Mouse (Mus musculus) splenic B cell, adult 2 months (primary cell): ENCODE measurements around the gene Tjp1.

Source experiments
- DNase-seq: peaks from one replicate; pipeline ENCODE4 v3.0.0-alpha.2; 2011; ENCODE audit warnings: low read depth, low spot score
- H3K27me3 ChIP-seq: 2 replicates; pipeline ENCODE4 v1.6.1; 2012; ENCODE audit warnings: mild to moderate bottlenecking, low read length, moderate library complexity, mixed read lengths; ENCODE audit not compliant: control insufficient read depth, poor library complexity, insufficient read depth, severe bottlenecking
- H3K36me3 ChIP-seq: 2 replicates; pipeline ENCODE4 v1.6.1; 2012; ENCODE audit warnings: mild to moderate bottlenecking, low read length, moderate library complexity, mixed read lengths; ENCODE audit not compliant: control insufficient read depth, poor library complexity, insufficient read depth, severe bottlenecking

Tjp1 gene

DNA sequence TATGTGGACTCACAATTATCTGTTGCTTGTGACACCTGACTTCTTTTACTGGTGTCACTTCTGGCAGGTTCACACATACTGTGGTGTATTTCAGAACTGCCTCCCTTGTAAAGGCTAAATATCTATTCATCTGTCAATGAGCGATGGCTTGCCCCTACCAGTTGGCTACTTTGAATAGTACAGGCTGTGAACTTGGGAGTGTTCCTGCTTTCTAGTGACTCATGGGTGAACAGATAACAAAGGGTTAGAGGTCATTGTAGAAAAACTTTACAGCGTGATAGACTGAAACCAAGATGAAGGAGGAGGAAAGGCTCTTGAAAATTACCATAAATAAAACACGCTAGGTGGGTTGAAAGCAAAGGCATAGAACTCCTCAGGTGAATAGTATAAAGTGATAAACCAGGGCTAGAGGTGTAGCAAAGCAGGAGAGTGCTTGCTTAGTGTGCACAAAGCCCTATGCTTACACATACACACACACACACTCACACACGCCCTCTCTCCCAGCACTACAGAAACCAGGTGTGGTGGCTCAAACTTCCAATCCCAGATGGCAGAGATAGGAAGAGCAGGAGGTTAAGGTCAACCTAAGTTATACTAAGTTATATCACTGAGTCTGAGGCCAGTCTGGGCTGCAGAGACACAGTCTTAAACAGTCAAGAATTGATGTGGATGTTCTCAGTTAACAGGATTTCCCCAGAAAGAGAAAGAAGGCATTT is 60.1 kb downstream of the Tjp1 start:
- DNase-seq: no peak

DNA sequence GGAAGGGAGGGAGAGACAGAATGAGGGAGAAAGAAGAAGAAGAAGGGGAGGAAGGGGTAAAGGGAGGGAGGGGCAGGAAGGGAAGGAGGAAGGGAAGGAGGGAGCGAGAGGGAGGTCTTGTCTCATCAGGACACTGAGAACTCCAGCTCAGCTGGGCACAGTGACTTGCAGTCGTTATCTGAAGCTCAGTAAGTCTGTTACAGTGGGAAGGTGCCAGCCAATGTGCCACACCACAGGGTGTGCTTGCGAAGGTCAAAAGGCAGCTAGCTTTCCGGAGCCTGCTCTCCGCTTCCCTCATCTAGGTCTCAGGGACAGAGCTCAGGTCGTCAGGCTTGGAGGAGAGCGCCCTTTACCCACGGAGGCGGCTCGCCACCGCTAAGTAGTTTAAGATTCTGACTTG is 61.4 kb downstream of the Tjp1 start:
- no peaks in the 10 kb centered on the region for H3K36me3 ChIP-seq
- no peak for DNase-seq
- H3K27me3 ChIP-seq: no peaks in the 10 kb centered on the region

More for the DNA sequence above, 60.1 kb downstream of the Tjp1 start:
- Histone ChIP-seq H3K36me3 (no peaks in the 10 kb centered on the region), H3K27me3 (no peaks in the 10 kb centered on the region)

- DNase-seq: no peak
- Histone ChIP-seq H3K36me3 (no peaks in the 10 kb centered on the region), H3K27me3 (no peaks in the 10 kb centered on the region)
These were observed 63.0 kb downstream of the Tjp1 start for GRCm38 (mm10) chr7:65464518-65465037.

DNA sequence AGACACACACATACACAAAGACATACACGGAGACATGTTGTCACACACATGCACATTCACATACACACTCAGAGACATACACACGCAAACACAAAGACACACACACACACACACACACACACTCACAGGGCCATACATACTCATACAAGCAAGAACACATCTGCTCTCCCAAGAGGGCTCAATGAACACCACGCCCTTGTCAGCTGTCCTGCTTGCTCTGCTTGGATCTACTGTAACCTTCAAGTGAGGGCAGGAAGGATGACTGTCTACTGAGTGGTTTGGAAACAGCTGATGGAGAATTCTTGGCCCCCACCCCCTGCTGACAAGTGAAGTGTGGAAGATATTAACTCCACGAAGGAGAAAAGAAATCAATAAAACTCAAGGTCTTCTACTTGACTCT is 64.1 kb downstream of the Tjp1 start:
- Histone ChIP-seq H3K36me3 (no peaks in the 10 kb centered on the region), H3K27me3 (no peaks in the 10 kb centered on the region)
- DNase-seq: no peak

DNA sequence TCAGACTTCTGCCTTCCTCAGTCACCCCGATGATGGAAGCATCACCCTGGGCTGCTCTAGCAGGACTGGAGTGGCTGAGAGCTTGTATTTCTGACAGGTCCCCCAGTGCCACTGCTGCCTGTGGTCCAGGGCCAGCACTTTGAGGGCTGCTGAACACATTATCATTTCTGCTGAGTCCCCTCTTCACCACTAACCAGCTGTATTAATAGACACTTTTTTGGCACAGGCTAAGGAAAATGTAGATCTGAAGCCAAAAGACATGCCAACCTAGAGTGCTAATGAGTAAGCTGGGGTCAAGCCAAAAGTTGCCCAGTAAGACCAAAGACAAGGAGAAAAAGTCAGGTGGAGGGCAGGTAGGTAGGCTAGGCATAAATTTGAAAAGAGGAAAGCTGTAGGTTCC is 66.2 kb downstream of the Tjp1 start:
- no peaks in the 10 kb centered on the region for H3K36me3 ChIP-seq
- DNase-seq: no peak
- H3K27me3 ChIP-seq: no peaks in the 10 kb centered on the region

- DNase-seq: no peak
- Histone ChIP-seq H3K27me3 (no peaks in the 10 kb centered on the region), H3K36me3 (no peaks in the 10 kb centered on the region)
These were observed 67.4 kb downstream of the Tjp1 start for GRCm38 (mm10) chr7:65460196-65460595.

DNA sequence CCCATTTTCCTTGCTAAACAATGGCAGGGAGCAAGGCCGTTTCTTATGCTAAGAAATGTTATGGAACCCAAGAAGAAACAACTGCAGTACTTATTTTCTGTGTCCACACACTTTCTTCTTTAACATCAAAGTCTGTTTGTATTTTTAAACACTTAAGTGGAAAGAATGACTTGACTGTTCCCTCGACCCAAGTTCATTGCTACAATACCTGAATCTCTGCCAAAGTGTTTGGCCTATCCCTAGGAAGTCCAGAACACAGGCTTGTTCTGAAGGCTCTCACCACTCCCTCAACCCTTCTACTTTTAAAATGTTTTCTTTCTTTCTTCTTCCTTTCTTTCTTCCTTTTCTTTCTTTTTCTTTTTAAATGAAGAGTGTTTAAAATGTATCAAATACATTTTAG is 71.5 kb downstream of the Tjp1 start:
- DNase-seq: no peak
- Histone ChIP-seq H3K27me3 (no peaks in the 10 kb centered on the region; the same call in 1 of the 2 replicates), H3K36me3 (no peaks in the 10 kb centered on the region)

DNA sequence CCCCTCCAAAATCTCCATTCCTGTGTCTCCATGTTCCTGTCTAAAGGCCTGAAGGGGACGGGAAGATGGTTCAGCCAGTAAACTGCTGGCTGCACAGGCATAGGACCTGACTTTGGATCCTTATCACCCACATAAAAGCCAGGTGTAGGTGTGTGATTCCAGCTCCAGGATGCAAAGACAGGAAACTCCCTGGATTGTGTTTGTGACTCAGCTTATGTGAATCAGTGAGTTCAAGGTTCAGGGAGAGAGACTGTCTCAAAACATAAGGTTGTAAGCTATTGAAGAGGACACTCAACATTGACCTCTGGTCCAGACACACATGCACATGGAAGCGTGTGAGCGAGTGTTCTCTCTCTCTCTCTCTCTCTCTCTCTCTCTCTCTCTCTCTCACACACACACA is 72.4 kb downstream of the Tjp1 start:
- Histone ChIP-seq H3K36me3 (no peaks in the 10 kb centered on the region), H3K27me3 (no peaks in the 10 kb centered on the region; the same call in 1 of the 2 replicates)
- no peak for DNase-seq

- Histone ChIP-seq H3K27me3 (no peaks in the 10 kb centered on the region; the same call in 1 of the 2 replicates), H3K36me3 (no peaks in the 10 kb centered on the region)
- DNase-seq: no peak
These were observed 73.3 kb downstream of the Tjp1 start for GRCm38 (mm10) chr7:65454269-65454668.

DNA sequence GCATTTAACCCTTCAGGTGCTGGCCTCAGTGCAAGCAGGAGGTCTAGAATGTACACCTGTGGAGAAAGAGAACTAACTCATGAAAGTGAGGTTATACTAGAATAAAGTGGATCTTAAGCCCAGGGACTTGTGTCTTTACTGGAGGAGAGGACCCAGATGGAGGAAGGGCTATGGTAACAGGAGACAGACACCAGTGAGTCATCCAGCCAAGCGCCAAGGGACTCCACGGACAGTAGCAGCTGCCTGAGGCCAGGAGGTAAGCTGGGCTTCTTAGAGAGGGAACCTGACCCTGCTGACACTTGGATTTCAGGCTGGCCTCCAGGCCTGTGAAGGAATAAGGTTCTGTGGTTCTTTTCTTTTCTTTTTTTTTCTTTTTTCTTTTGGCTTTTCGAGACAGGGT is 75.3 kb downstream of the Tjp1 start:
- H3K27me3 ChIP-seq: no peaks in the 10 kb centered on the region; the same call in 1 of the 2 replicates
- H3K36me3 ChIP-seq: no peaks in the 10 kb centered on the region
- DNase-seq: no peak

GRCm38 (mm10) chr7:65450158-65450557 is 77.4 kb downstream of the Tjp1 start:
- DNase-seq: no peak
- Histone ChIP-seq H3K27me3 (no peaks in the 10 kb centered on the region; the same call in 1 of the 2 replicates), H3K36me3 (no peaks in the 10 kb centered on the region)

- no peaks in the 10 kb centered on the region for H3K27me3 ChIP-seq
- H3K36me3 ChIP-seq: no peaks in the 10 kb centered on the region
- no peak for DNase-seq
These were observed 86.1 kb downstream of the Tjp1 start for GRCm38 (mm10) chr7:65441505-65441904.

GRCm38 (mm10) chr7:65439518-65439917 is 88.1 kb downstream of the Tjp1 start:
- no peaks in the 10 kb centered on the region for H3K27me3 ChIP-seq
- no peaks in the 10 kb centered on the region for H3K36me3 ChIP-seq
- no peak for DNase-seq

DNA sequence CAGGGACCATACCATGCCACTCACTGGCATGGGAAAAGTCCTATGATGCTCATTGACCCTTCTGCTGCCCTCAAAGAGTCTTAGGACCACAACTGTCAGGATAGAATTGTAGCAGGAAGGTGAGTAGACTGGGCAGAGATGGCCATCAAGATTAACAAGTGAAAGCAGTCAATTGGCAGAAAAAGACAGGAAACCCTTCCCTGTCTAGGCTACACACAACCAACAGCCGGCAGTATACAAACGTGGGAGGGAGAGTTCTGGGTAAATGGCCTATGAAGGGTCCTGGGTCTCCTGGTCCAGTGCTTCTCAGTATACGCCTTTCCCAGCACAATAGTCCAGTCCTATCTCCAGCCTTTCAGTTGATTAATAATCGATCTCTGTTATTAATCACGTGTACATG is 89.4 kb downstream of the Tjp1 start:
- Histone ChIP-seq H3K27me3 (no peaks in the 10 kb centered on the region), H3K36me3 (no peaks in the 10 kb centered on the region)
- no peak for DNase-seq

DNA sequence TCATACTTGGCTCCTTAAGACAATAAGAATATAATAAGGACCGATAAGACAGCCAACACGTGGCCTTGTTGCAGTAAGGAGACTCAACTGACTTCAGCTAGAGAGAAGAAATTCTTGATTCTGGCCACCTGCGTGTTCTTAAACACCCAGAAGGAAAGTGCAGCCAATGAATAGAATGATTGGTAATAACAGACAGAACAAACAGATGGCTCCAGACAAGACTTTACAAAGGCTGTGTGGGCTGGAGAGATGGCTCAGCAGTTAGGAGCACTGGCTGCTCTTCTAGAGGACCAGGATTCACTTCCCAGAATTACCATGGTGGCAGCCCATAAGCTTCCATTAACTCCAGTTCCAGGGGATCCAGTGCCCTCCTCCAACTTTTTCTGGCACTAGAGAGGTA is 90.7 kb downstream of the Tjp1 start:
- no peak for DNase-seq
- Histone ChIP-seq H3K27me3 (no peaks in the 10 kb centered on the region), H3K36me3 (no peaks in the 10 kb centered on the region)
